Mouse (Mus musculus): ENCODE measurements at regions not wholly inside any gene's neighbourhood (a gene's known extent, or its start where the extent isn't known, plus 50 kb on each side); places are given as distances from the start of the nearest gene placed in this dataset.

GRCm38 (mm10) chr6:31124076-31124475 lies 165.2 kb upstream of the Klf14 start:
- TF ChIP-seq CTCF (IDR thresholded peaks at IDR 0.05; ENCODE audit: borderline replicate concordance, control insufficient read depth, extremely low read depth, insufficient read depth, low read length, poor library complexity) (no peak), POLR2A (IDR thresholded peaks at IDR 0.05; ENCODE audit: control insufficient read depth, extremely low read depth, insufficient read depth, low read length, poor library complexity) (no peak)

Measured in thymus, adult 2 months (tissue).